Mouse (Mus musculus) heart, embryonic 15.5 days (tissue): Measurements from ENCODE around the gene Gm43064. TPM values are rescaled to one million over a fixed set of nuclear protein-coding genes. Genes with fewer than 3 reads are reported as not detected.
"Not testable (repeated sequence)": the region's sequence is repeated elsewhere in the genome, so short reads cannot be mapped to it uniquely, and the experiment has no call there.

Experiments used
- ATAC-seq: fragments of 200-750 bp; cut with Nextera tagmentation; replicated peaks from 2 replicates; pipeline ENCODE4 v1.8.0; 2017; ENCODE audit warnings: low read depth, moderate TSS enrichment; ENCODE audit not compliant: insufficient number of reproducible peaks, insufficient read depth, low FRiP score
- H3K27ac ChIP-seq: fragments of 300-500 bp; sonication (generic); 2 replicates; pipeline ENCODE4 v1.5.1; 2015; ENCODE audit warnings: mild to moderate bottlenecking, inconsistent platforms
- H3K27me3 ChIP-seq: fragments of 300-500 bp; sonication (generic); 2 replicates; pipeline ENCODE4 v1.6.1; 2015; ENCODE audit warnings: inconsistent platforms
- H3K36me3 ChIP-seq: fragments of 300-500 bp; sonication (generic); 2 replicates; pipeline ENCODE4 v1.6.1; 2015; ENCODE audit warnings: mild to moderate bottlenecking, inconsistent platforms
- H3K4me1 ChIP-seq: fragments of 300-500 bp; sonication (generic); replicated peaks from 2 replicates; pipeline ENCODE4 v1.6.1; 2015; ENCODE audit warnings: inconsistent platforms
- H3K4me2 ChIP-seq: fragments of 300-500 bp; sonication (generic); 2 replicates; pipeline ENCODE4 v1.6.1; 2015; ENCODE audit warnings: inconsistent platforms, mild to moderate bottlenecking, moderate library complexity
- H3K4me3 ChIP-seq: fragments of 300-500 bp; sonication (generic); 2 replicates; pipeline ENCODE4 v1.5.1; 2015; ENCODE audit warnings: mild to moderate bottlenecking, inconsistent platforms
- H3K9ac ChIP-seq: fragments of 300-500 bp; sonication (generic); 2 replicates; pipeline ENCODE4 v1.6.1; 2015; ENCODE audit warnings: mild to moderate bottlenecking, inconsistent platforms
- H3K9me3 ChIP-seq: fragments of 300-500 bp; sonication (generic); replicated peaks from 2 replicates; pipeline ENCODE4 v1.6.1; 2016; ENCODE audit warnings: inconsistent platforms
- WGBS: fragments of 180-500 bp; shearing (Covaris S2); methylation state at CpG from one replicate; pipeline ENCODE4 v1.1.7; 2015; ENCODE audit warnings: mixed read lengths; 5-methylcytosine and 5-hydroxymethylcytosine counted together
- polyA plus RNA-seq: library from polyadenylated mRNA; unstranded; fragments of >200 nt; fragmentation: Nextera tagmentation; extraction: Ambion mirVana; gene quantifications from 2 replicates; pipeline ENCODE4 v1.2.1, GENCODE M21; 2015

Gene Gm43064
- polyA plus RNA-seq, 1 experiment from 2014 or later = not detected

DNA sequence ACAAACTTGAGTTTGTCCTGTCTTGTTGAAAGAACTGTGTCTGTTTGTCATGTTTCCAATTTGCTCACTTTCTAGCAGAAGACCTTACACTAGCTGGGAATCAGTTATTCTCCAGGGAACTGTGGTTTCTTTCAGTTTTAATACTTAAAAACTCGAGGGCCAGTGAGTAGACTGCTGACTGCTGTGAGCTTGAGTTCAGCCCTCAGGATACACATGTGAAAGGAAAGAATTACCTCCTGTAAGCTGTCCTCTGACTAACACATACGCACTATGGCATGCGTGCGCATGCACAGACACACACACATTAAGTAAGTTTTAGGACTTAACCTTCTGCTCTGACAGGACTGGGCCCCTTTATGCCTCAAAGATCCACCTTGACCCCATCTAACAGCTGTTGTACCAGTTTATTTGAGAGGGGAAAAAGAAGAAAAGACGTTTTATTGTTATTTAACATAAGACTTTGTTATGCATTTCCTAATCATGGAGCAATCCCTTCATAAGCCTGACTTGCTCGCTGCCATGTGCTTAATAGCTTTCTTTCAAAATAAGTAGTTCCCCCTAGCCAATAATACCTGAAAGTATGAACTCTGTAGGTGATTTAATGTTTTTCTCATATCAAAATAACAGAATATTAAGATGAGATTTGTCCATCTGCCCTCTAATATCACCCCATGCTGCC is 26.0 kb downstream of the Gm43064 start:
- no peak overlapping the region for H3K4me2 ChIP-seq
- H3K27ac ChIP-seq = no peak overlapping the region
- no peaks in the 10 kb centered on the region for H3K9me3 ChIP-seq
- WGBS = 75% methylated on average over 6 of the region's 6 CpGs
- no peaks in the 10 kb centered on the region for H3K36me3 ChIP-seq
- H3K27me3 ChIP-seq = no peaks in the 10 kb centered on the region
- H3K9ac ChIP-seq = no peak overlapping the region
- H3K4me1 ChIP-seq = peaks cover 10% of the 10 kb centered on the region
- ATAC-seq = no peak
- no peak overlapping the region for H3K4me3 ChIP-seq

- H3K9ac ChIP-seq = no peak overlapping the region
- H3K9me3 ChIP-seq = no peaks in the 10 kb centered on the region
- H3K36me3 ChIP-seq = no peaks in the 10 kb centered on the region
- peaks cover 10% of the 10 kb centered on the region for H3K4me1 ChIP-seq
- H3K4me2 ChIP-seq = no peak overlapping the region
- H3K4me3 ChIP-seq = no peak overlapping the region
- no peak for ATAC-seq
- no peaks in the 10 kb centered on the region for H3K27me3 ChIP-seq
- WGBS = 73% methylated on average over 10 of the region's 10 CpGs
- H3K27ac ChIP-seq = no peak overlapping the region
Observed at GRCm38 (mm10) chr3:103835951-103836310, 26.6 kb downstream of the Gm43064 start.

DNA sequence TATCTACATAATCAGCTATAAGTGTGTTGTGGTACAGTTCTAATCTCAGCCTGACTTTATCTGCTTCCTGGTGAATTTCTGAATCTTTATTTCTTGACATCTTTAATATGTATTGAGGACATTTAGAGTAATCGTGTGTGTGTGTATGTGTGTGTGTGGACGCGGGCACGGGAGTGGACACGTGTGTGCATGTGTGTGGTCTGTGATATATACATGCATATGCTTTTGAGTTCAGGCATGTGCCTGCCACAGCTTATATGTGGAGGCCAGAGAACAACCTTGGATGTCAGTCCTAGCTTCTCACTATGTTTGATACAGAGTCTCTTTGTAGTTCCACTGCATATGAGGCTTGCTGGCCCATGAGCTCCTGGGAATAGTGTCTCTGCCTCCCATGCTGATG is 27.1 kb downstream of the Gm43064 start:
- no peaks in the 10 kb centered on the region for H3K9me3 ChIP-seq
- 89% methylated on average over 5 of the region's 5 CpGs for WGBS
- H3K27ac ChIP-seq = no peak overlapping the region
- H3K4me1 ChIP-seq = peaks cover 6% of the 10 kb centered on the region; the same call in 1 of the 2 replicates
- H3K27me3 ChIP-seq = no peaks in the 10 kb centered on the region
- ATAC-seq = no peak
- no peak overlapping the region for H3K4me3 ChIP-seq
- no peak overlapping the region for H3K4me2 ChIP-seq
- no peaks in the 10 kb centered on the region for H3K36me3 ChIP-seq
- no peak overlapping the region for H3K9ac ChIP-seq

DNA sequence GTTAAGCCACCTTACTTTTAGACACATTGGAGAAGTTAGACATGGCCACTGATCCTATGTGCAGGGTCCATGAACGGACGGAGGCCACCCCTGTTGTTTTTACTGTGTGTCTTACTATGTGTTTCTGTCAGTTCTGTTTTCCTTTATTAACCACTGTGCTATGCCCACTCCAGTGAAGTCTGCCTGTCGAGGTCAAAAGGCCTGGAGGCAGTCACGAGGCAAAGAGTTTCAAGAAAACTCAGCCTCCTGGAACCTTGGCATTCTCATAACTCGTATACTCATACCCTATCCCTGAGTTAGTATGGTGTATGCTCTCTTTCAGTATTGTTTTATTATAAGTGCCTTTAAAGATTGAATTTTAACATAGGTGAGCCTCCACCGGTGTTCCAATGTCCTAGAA is 30.3 kb downstream of the Gm43064 start:
- H3K27ac ChIP-seq = no peak overlapping the region
- no peaks in the 10 kb centered on the region for H3K36me3 ChIP-seq
- H3K9ac ChIP-seq = no peak overlapping the region
- no peaks in the 10 kb centered on the region for H3K9me3 ChIP-seq
- no peak overlapping the region for H3K4me2 ChIP-seq
- no peaks in the 10 kb centered on the region for H3K27me3 ChIP-seq
- WGBS = 85% methylated on average over 6 of the region's 6 CpGs
- H3K4me3 ChIP-seq = no peak overlapping the region
- ATAC-seq = no peak
- no peaks in the 10 kb centered on the region for H3K4me1 ChIP-seq

GRCm38 (mm10) chr3:103840195-103840594 is 30.8 kb downstream of the Gm43064 start:
- not testable (repeated sequence) for H3K4me2 ChIP-seq, H3K4me1 ChIP-seq, H3K36me3 ChIP-seq, H3K4me3 ChIP-seq, H3K27me3 ChIP-seq, H3K27ac ChIP-seq, H3K9ac ChIP-seq, H3K9me3 ChIP-seq, ATAC-seq
- 76% methylated on average over 3 of the region's 3 CpGs for WGBS

DNA sequence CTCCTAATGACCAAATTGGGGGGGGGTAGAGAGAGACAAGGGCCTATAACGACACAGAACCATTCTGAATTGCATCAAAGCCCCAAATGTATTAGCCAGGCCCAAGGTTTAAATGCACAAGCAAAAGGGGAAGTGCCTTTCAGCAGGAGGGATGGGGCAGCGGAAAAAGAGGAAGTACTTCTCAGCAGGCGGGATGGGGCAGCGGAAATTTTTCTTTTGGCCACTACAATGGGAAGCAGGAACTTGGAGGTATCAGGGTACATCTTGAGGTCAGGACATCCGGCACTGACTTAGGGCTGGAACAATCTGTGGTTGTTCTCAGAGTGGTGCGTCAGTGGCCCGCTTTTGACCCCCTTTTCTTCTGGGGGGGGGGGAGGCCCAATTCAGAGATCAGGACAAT is 31.6 kb downstream of the Gm43064 start:
- not testable (repeated sequence) for H3K4me2 ChIP-seq, H3K36me3 ChIP-seq, H3K9ac ChIP-seq, H3K27ac ChIP-seq, H3K4me3 ChIP-seq, H3K27me3 ChIP-seq, H3K4me1 ChIP-seq, ATAC-seq, H3K9me3 ChIP-seq
- WGBS = 83% methylated on average over 7 of the region's 7 CpGs

- 66% methylated on average over 9 of the region's 9 CpGs for WGBS
- no peak overlapping the region for H3K9ac ChIP-seq
- no peak overlapping the region for H3K4me2 ChIP-seq
- no peaks in the 10 kb centered on the region for H3K27me3 ChIP-seq
- no peak for ATAC-seq
- no peaks in the 10 kb centered on the region for H3K4me1 ChIP-seq
- H3K9me3 ChIP-seq = no peaks in the 10 kb centered on the region
- H3K27ac ChIP-seq = no peak overlapping the region
- H3K36me3 ChIP-seq = no peaks in the 10 kb centered on the region
- no peak overlapping the region for H3K4me3 ChIP-seq
Observed at GRCm38 (mm10) chr3:103850644-103851363, 41.4 kb downstream of the Gm43064 start.

DNA sequence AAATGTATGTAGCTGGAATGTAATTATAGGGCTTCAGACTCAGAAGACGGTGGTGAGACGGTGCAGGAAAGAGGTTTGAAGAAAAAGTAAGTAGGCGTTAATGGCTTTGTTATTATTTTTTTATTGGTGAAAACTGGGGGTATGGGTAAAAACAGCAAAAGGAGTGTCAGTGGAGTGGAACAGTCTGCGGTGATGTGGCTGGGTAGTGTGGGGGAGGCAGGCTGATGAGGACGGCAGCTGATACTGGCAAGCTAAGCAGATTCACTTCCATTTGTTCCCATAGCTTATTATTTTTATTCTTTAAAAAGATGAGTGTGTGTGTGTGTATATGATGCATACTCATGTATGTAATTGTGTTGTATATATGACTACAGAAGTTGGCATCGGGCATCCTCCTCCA is 42.1 kb downstream of the Gm43064 start:
- Histone ChIP-seq H3K27me3 (no peaks in the 10 kb centered on the region), H3K27ac (no peak overlapping the region), H3K36me3 (no peaks in the 10 kb centered on the region), H3K4me3 (no peak overlapping the region), H3K4me2 (no peak overlapping the region), H3K9ac (no peak overlapping the region), H3K4me1 (no peaks in the 10 kb centered on the region), H3K9me3 (no peaks in the 10 kb centered on the region)
- ATAC-seq = no peak
- WGBS = 82% methylated on average over 6 of the region's 6 CpGs

GRCm38 (mm10) chr3:103851882-103852281 is 42.5 kb downstream of the Gm43064 start:
- Histone ChIP-seq H3K9me3 (no peaks in the 10 kb centered on the region), H3K9ac (no peak overlapping the region)
- WGBS = 82% methylated on average over 8 of the region's 8 CpGs

DNA sequence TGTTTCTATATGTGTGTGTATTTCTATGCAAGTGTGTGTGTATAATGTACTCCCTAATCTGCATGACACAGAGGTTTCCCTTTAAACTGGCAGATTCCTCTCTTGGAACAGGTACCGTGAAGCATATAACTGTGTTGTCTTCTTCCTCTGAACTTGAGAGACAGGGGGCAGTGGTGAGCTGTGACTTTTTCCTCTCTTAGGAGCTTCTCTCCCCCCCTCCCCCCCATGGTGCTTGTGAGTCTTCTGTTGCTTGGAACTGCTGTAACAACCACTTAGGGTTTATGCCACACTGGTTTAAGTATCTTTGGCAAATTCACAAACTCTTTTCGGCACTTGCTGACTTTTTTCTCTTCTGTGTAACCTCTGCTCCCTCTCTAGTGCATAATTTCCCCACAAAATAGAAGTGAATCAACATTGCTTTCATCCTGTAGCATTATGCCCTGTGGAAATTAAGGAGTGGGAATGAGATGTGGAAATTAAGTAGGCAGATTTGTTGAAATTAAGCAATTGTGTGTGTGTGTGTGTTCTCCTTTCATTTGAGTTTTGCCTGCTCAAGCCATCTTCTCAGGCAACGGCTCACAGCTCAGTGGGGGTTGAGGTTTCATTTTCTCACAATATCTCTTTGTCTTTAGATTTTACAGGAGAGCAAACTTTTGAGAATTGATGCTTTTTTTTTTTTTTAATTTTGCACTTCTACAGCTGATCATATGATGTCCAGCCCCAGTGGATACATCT is 43.4 kb downstream of the Gm43064 start:
- H3K9ac ChIP-seq = no peak overlapping the region
- H3K9me3 ChIP-seq = no peaks in the 10 kb centered on the region
- 57% methylated on average over 3 of the region's 3 CpGs for WGBS
- ATAC-seq = no peak
- no peaks in the 10 kb centered on the region for H3K27me3 ChIP-seq
- H3K27ac ChIP-seq = no peak overlapping the region
- no peaks in the 10 kb centered on the region for H3K4me1 ChIP-seq
- no peaks in the 10 kb centered on the region for H3K36me3 ChIP-seq
- no peak overlapping the region for H3K4me2 ChIP-seq
- H3K4me3 ChIP-seq = no peak overlapping the region

More at GRCm38 (mm10) chr3:103851882-103852281, 42.5 kb downstream of the Gm43064 start:
- Histone ChIP-seq H3K4me1 (no peaks in the 10 kb centered on the region), H3K27ac (no peak overlapping the region), H3K27me3 (no peaks in the 10 kb centered on the region), H3K4me3 (no peak overlapping the region), H3K36me3 (no peaks in the 10 kb centered on the region), H3K4me2 (no peak overlapping the region)
- ATAC-seq = no peak

- Histone ChIP-seq H3K27me3 (no peaks in the 10 kb centered on the region), H3K36me3 (no peaks in the 10 kb centered on the region), H3K4me3 (no peak overlapping the region), H3K9ac (no peak overlapping the region), H3K27ac (no peak overlapping the region), H3K9me3 (no peaks in the 10 kb centered on the region), H3K4me1 (no peaks in the 10 kb centered on the region), H3K4me2 (no peak overlapping the region)
- WGBS = 50% methylated on average over 8 of the region's 8 CpGs
- ATAC-seq = no peak
Observed at GRCm38 (mm10) chr3:103853804-103854203, 44.4 kb downstream of the Gm43064 start.
